Mouse (Mus musculus) testis, adult 2 months (tissue): ENCODE measurements around the gene Zbtb8b.

Source experiments
- CTCF ChIP-seq: fragments of 200-500 bp; IDR thresholded peaks from 2 replicates; pipeline ENCODE4 v1.5.1; 2012; ENCODE audit warnings: low read depth, mild to moderate bottlenecking, inconsistent platforms, low read length, moderate library complexity; ENCODE audit not compliant: control insufficient read depth, insufficient read depth, insufficient replicate concordance
- POLR2A ChIP-seq: fragments of 200-500 bp; IDR thresholded peaks from 2 replicates; pipeline ENCODE4 v1.6.1; 2012; ENCODE audit warnings: low read depth, mild to moderate bottlenecking, inconsistent platforms, low read length, moderate library complexity; ENCODE audit not compliant: control insufficient read depth

- TF ChIP-seq CTCF, result no peak
- peak; percentile 23; the same call in 1 of the 2 replicates for TF ChIP-seq POLR2A
Measured at GRCm38 (mm10) chr4:129476047-129476446, 35.4 kb upstream of the Zbtb8b start.
